Mouse (Mus musculus): ENCODE measurements around the gene Pip5k1b. TPM values are rescaled to one million over a fixed set of nuclear protein-coding genes. Genes with fewer than 3 reads are reported as not detected.
A peak's percentile ranks its signal among the peaks of the same experiment; 100 is the strongest.
"Not testable (repeated sequence)": the region's sequence is repeated elsewhere in the genome, so short reads cannot be mapped to it uniquely, and the experiment has no call there.

The Pip5k1b gene
- total RNA-seq, 1 experiment: 2.1 TPM

- H3K9me3 ChIP-seq (ENCODE audit: control insufficient read depth, insufficient read depth, low read depth, low read length): no peaks in the 10 kb centered on the region
- no peak for DNase-seq (ENCODE audit: low read depth, low spot score)
- TF ChIP-seq MAFK (IDR thresholded peaks at IDR 0.05; ENCODE audit: insufficient read depth, low read depth, low read length) (no peak), ZNF384 (IDR thresholded peaks at IDR 0.05; ENCODE audit: low read depth, low read length) (no peak), HCFC1 (IDR thresholded peaks at IDR 0.05; ENCODE audit: borderline replicate concordance, insufficient read depth, low read length) (no peak), CHD2 (IDR thresholded peaks at IDR 0.05; ENCODE audit: low read depth, low read length) (no peak), ZC3H11A (IDR thresholded peaks at IDR 0.05; ENCODE audit: borderline replicate concordance, low read depth, low read length) (no peak)
- no peak overlapping the region for H3K27ac ChIP-seq (ENCODE audit: insufficient read depth, low read depth, low read length, poor library complexity, severe bottlenecking)
- H3K36me3 ChIP-seq (ENCODE audit: control insufficient read depth, insufficient read depth, low read length, poor library complexity, severe bottlenecking): no peaks in the 10 kb centered on the region
- H3K9ac ChIP-seq (ENCODE audit: insufficient read depth, low read depth, low read length, poor library complexity, severe bottlenecking): no peak overlapping the region
- peaks cover 7 to 11% of the 10 kb centered on the region in 2 experiments; a peak in 3 of 4 replicates for H3K4me1 ChIP-seq (ENCODE audit: control insufficient read depth in 2 of 2, insufficient read depth in 2 of 2, low read length in 2 of 2, poor library complexity in 1 of 2)
- H3K4me3 ChIP-seq (ENCODE audit: insufficient read depth in 1 of 2, low read depth in 1 of 2, low read length in 2 of 2, poor library complexity in 1 of 2, severe bottlenecking in 1 of 2): no peak overlapping the region
- in situ Hi-C loops (cut with MboI; ENCODE audit: low sequenced_read_pairs in 2 of 2, unreplicated experiment in 2 of 2): no loop called here
Observed at GRCm38 (mm10) chr19:24553291-24554075, 2.2 kb downstream of the Pip5k1b start.

- H3K36me3 ChIP-seq (ENCODE audit: control insufficient read depth, insufficient read depth, low read length, poor library complexity, severe bottlenecking); H3K27ac ChIP-seq (ENCODE audit: insufficient read depth, low read depth, low read length, poor library complexity, severe bottlenecking); in situ Hi-C loops (cut with MboI; ENCODE audit: low sequenced_read_pairs in 2 of 2, unreplicated experiment in 2 of 2); H3K4me3 ChIP-seq (ENCODE audit: insufficient read depth in 1 of 2, low read depth in 1 of 2, low read length in 2 of 2, poor library complexity in 1 of 2, severe bottlenecking in 1 of 2); H3K9ac ChIP-seq (ENCODE audit: insufficient read depth, low read depth, low read length, poor library complexity, severe bottlenecking); DNase-seq (ENCODE audit: low read depth, low spot score); H3K9me3 ChIP-seq (ENCODE audit: control insufficient read depth, insufficient read depth, low read depth, low read length): not testable (repeated sequence)
- H3K4me1 ChIP-seq (ENCODE audit: control insufficient read depth in 2 of 2, insufficient read depth in 2 of 2, low read length in 2 of 2, poor library complexity in 1 of 2): peaks cover 7 to 10% of the 10 kb centered on the region in 2 experiments; a peak in 3 of 4 replicates
Observed at GRCm38 (mm10) chr19:24552641-24553040, 3.0 kb downstream of the Pip5k1b start.

- H3K27ac ChIP-seq (ENCODE audit: insufficient read depth, low read depth, low read length, poor library complexity, severe bottlenecking): peak overlapping the region; percentile 82; the same call in 1 of the 2 replicates
- H3K9me3 ChIP-seq (ENCODE audit: control insufficient read depth, insufficient read depth, low read depth, low read length): no peaks in the 10 kb centered on the region
- no peaks in the 10 kb centered on the region for H3K36me3 ChIP-seq (ENCODE audit: control insufficient read depth, insufficient read depth, low read length, poor library complexity, severe bottlenecking)
- H3K4me3 ChIP-seq (ENCODE audit: insufficient read depth in 1 of 2, low read depth in 1 of 2, low read length in 2 of 2, poor library complexity in 1 of 2, severe bottlenecking in 1 of 2): no peak overlapping the region
- DNase-seq (ENCODE audit: low read depth, low spot score): peak; percentile 52
- no peak overlapping the region for H3K9ac ChIP-seq (ENCODE audit: insufficient read depth, low read depth, low read length, poor library complexity, severe bottlenecking)
- in situ Hi-C loops (cut with MboI; ENCODE audit: low sequenced_read_pairs in 2 of 2, unreplicated experiment in 2 of 2): no loop called here
- peaks cover 4 to 7% of the 10 kb centered on the region in 2 experiments; a peak in 3 of 4 replicates for H3K4me1 ChIP-seq (ENCODE audit: control insufficient read depth in 2 of 2, insufficient read depth in 2 of 2, low read length in 2 of 2, poor library complexity in 1 of 2)
- TF ChIP-seq ZC3H11A (IDR thresholded peaks at IDR 0.05; ENCODE audit: borderline replicate concordance, low read depth, low read length) (no peak), ZNF384 (IDR thresholded peaks at IDR 0.05; ENCODE audit: low read depth, low read length) (no peak), MAFK (IDR thresholded peaks at IDR 0.05; ENCODE audit: insufficient read depth, low read depth, low read length) (no peak), HCFC1 (IDR thresholded peaks at IDR 0.05; ENCODE audit: borderline replicate concordance, insufficient read depth, low read length) (no peak), CHD2 (IDR thresholded peaks at IDR 0.05; ENCODE audit: low read depth, low read length) (no peak)
Observed at GRCm38 (mm10) chr19:24551196-24551954, 4.3 kb downstream of the Pip5k1b start.

- peaks cover 4 to 7% of the 10 kb centered on the region in 2 experiments; a peak in 3 of 4 replicates for H3K4me1 ChIP-seq (ENCODE audit: control insufficient read depth in 2 of 2, insufficient read depth in 2 of 2, low read length in 2 of 2, poor library complexity in 1 of 2)
- TF ChIP-seq HCFC1 (IDR thresholded peaks at IDR 0.05; ENCODE audit: borderline replicate concordance, insufficient read depth, low read length): no peak
- no peak for TF ChIP-seq MAFK (IDR thresholded peaks at IDR 0.05; ENCODE audit: insufficient read depth, low read depth, low read length)
- no peak for TF ChIP-seq ZC3H11A (IDR thresholded peaks at IDR 0.05; ENCODE audit: borderline replicate concordance, low read depth, low read length)
- TF ChIP-seq CHD2 (IDR thresholded peaks at IDR 0.05; ENCODE audit: low read depth, low read length): no peak
- no peak for TF ChIP-seq ZNF384 (IDR thresholded peaks at IDR 0.05; ENCODE audit: low read depth, low read length)
- no peaks in the 10 kb centered on the region for H3K9me3 ChIP-seq (ENCODE audit: control insufficient read depth, insufficient read depth, low read depth, low read length)
- in situ Hi-C loops (cut with MboI; ENCODE audit: low sequenced_read_pairs in 2 of 2, unreplicated experiment in 2 of 2): no loop called here
- H3K9ac ChIP-seq (ENCODE audit: insufficient read depth, low read depth, low read length, poor library complexity, severe bottlenecking): no peak overlapping the region
- DNase-seq (ENCODE audit: low read depth, low spot score): peak; percentile 36
- no peaks in the 10 kb centered on the region for H3K36me3 ChIP-seq (ENCODE audit: control insufficient read depth, insufficient read depth, low read length, poor library complexity, severe bottlenecking)
- no peak overlapping the region for H3K4me3 ChIP-seq (ENCODE audit: insufficient read depth in 1 of 2, low read depth in 1 of 2, low read length in 2 of 2, poor library complexity in 1 of 2, severe bottlenecking in 1 of 2)
- peak overlapping the region; percentile 82; the same call in 1 of the 2 replicates for H3K27ac ChIP-seq (ENCODE audit: insufficient read depth, low read depth, low read length, poor library complexity, severe bottlenecking)
Observed at GRCm38 (mm10) chr19:24550778-24551177, 4.9 kb downstream of the Pip5k1b start.
